Mouse (Mus musculus): ENCODE data around the gene Rdh16f1.
"Not testable (repeated sequence)": the region's sequence is repeated elsewhere in the genome, so short reads cannot be mapped to it uniquely, and the experiment has no call there.

The Rdh16f1 gene

GRCm38 (mm10) chr10:127748847-127749612, 10.6 kb upstream of the Rdh16f1 start:
- DNase-seq (ENCODE audit: low spot score in 2 of 2): no peak

DNA sequence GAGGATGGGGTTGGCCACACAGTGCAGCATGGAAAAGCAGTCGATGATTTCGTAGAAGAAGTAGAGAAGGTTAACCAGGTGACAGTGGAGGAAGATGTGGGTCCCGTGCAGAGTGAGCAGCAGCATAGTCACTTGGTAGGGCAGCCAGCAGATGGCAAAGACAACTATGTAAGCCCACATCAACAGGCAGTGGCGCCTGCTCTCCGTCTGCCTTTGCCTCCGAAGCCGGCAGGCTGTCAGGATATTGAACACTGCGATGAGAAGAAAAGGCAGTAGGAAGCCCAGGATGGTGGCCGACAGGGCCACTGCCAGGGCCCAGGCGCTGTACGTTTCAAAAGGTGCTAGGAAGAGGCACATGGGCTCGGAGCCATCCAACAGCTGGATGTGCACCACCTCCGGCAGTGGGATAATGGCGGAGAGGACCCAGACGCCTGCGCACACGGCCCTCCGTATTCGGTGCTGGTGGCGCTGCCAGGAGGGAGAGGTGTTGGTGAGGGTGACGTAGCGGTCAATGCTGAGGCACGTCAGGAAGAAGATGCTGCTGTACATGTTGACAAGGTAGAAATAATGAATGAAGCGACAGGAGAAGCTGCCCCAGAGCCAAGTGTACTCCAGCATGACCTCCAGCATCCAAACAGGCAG, 9.3 kb upstream of the Rdh16f1 start:
- DNase-seq (ENCODE audit: low spot score in 2 of 2): no peak

DNA sequence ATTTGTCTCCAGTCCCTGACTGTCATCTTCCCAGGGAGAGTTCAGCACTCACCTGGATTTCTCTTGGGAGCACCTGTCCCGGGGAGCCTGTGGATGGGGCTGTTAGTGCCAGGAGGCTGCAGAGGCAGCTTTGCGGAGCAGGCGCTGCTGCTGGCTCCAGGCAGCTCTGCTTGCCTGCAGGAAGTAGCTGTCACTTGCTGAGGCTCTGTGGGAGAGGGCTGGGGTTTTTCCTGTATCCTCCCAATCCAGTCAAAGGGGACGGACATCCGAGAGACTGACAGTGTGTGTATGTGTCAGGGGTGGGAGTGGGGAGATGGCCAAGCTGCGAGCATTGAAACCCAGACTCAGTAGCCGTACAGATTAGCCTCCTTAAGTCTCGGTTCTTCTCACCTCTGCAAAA, 8.0 kb upstream of the Rdh16f1 start, which contains the start of gene Gpr182:
Gene Gpr182, minus strand, starts transcription at position 185 of the 400 bp plus-strand sequence.
- no peak for DNase-seq (ENCODE audit: low spot score in 2 of 2)

- DNase-seq (ENCODE audit: low spot score in 2 of 2): no peak
Measured at GRCm38 (mm10) chr10:127754566-127755166, 4.9 kb upstream of the Rdh16f1 start.

DNA sequence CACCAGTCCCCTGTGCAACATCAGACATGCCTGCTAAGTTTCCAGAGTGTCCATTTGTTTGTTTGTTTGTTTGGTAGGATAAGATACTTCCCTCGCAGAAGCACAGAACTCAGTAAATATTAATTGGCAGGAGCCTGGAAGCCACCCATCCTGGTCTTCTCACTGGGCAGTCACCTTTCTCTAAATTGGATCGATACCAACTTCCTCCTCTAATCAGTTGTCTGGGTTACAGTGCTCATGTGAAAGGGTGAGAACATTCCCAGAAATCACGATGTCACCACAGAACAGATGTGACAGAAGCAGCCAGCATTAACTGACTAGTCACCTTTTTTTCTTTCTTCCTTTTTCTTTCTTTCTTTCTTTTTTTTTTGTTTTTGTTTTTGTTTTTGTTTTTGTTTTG, 4.3 kb upstream of the Rdh16f1 start:
- no peak for DNase-seq (ENCODE audit: low spot score in 2 of 2)

GRCm38 (mm10) chr10:127755770-127756468, 3.7 kb upstream of the Rdh16f1 start:
- no peak for DNase-seq (ENCODE audit: low spot score in 2 of 2)

- not testable (repeated sequence) for DNase-seq (ENCODE audit: low spot score in 2 of 2)
Measured at GRCm38 (mm10) chr10:127762926-127763325, 3.3 kb downstream of the Rdh16f1 start.

- no peak for DNase-seq (ENCODE audit: low spot score in 2 of 2)
Measured at GRCm38 (mm10) chr10:127763914-127764680, 4.5 kb downstream of the Rdh16f1 start.

- DNase-seq (ENCODE audit: low spot score in 2 of 2): no peak
Measured at GRCm38 (mm10) chr10:127766564-127766963, 7.0 kb downstream of the Rdh16f1 start.

DNA sequence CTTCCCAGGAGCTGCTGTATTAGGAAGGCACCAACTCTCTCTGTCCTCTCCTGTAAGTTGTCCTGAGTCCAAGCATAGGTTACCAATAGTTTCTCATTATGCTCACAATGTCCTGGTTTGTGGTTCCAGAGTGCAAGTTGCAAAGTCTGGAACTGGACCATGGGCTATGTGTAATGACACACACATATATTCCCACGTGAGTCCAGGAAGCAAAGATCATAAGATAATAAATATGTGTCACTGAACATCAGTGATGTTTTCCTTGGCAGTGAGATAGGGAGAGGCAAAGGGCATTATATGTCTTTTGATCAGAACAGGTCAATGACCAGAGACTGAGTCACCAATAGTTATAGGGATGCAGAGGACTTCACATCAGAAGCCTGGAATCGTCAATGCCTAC, 16.4 kb downstream of the Rdh16f1 start, which contains the start of gene Rdh9:
Gene Rdh9, plus strand, starts transcription at position 376 of the 400 bp plus-strand sequence.
- DNase-seq (ENCODE audit: low spot score in 2 of 2): no peak

DNA sequence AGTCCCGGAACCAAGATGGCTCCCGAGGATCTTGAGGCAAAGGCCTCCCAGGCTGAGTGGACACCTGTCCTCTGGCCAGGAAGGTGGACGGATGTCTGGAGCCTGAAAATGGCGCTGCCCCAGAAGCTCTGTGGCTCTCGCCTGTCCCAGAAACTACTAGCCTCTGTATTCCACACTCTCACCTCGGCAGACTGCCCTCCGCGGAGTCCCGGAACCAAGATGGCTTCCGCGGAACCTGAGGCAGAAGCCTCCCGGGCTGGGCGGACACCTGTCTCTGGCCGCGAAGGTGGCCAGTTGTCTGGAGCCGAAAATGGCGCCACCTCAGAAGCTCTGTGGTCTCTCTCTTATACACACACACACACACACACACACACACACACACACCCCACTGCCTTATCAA, 22.7 kb downstream of the Rdh16f1 start:
- not testable (repeated sequence) for DNase-seq (ENCODE audit: low spot score in 2 of 2)

- not testable (repeated sequence) for DNase-seq (ENCODE audit: low spot score in 2 of 2)
Measured at GRCm38 (mm10) chr10:127785411-127785810, 25.8 kb downstream of the Rdh16f1 start.

DNA sequence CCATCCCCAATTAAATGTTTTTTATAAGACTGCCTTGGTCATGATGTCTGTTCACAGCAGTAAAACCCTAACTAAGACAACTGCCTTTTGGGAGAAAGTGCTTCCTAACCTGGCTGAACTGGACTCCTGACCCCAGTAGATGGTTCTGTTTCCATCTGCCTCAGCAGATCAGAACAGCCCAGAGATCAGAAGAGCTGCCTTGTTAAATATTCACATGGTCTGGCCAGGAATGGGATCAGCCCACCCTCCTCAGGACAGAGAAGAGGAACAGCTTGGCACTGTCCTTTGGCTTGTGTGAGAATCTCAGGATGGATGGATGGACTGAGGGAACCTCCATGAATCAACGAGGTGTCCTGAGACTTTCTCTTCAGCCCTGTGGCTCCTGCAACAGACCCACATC, 39.7 kb downstream of the Rdh16f1 start:
- no peak for DNase-seq (ENCODE audit: low spot score in 2 of 2)

DNA sequence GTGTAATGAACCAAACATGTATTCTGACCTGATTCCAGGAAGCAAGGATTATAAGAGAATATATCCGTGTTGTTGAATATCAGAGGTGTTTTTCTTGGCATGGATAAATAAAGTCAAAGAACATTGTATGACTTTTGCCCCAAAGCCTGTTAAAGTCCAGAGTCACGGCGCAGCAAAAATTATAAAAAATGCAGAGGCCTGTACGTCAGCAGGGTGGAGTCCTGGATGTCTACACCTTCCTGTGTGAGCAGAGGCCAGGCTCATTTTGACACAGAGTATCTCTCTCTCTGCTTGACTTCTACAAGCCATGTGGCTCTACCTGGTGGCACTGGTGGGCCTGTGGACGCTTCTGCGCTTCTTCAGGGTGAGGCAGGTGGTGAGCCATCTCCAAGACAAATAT, 41.3 kb downstream of the Rdh16f1 start, which contains the start of gene Rdh16:
Gene Rdh16, plus strand, starts transcription at position 262 of the 400 bp plus-strand sequence.
- DNase-seq (ENCODE audit: low spot score in 2 of 2): no peak

GRCm38 (mm10) chr10:127801612-127802011, 42.0 kb downstream of the Rdh16f1 start:
- DNase-seq (ENCODE audit: low spot score in 2 of 2): no peak

GRCm38 (mm10) chr10:127802236-127802635, 42.6 kb downstream of the Rdh16f1 start:
- no peak for DNase-seq (ENCODE audit: low spot score in 2 of 2)

GRCm38 (mm10) chr10:127804416-127804815, 44.8 kb downstream of the Rdh16f1 start:
- DNase-seq (ENCODE audit: low spot score in 2 of 2): no peak

DNA sequence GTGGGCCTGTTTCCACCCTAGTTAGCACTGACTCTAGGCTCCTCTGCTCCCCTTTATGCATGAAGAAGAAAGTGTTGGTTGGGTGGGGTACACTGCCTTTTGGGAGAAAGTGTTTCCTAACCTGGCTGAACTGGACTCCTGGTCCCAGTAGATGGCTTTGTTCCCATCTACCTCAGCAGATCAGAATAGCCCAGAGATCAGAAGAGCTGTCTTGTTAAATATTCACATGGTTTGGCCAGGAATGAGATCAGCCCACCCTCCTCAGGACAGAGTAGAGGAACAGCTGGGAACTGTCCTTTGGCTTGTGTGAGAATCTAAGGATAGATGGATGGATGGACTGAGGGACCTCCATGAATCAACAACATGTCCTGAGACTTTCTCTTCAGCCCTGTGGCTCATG, 56.3 kb downstream of the Rdh16f1 start:
- DNase-seq (ENCODE audit: low spot score in 2 of 2): no peak

DNA sequence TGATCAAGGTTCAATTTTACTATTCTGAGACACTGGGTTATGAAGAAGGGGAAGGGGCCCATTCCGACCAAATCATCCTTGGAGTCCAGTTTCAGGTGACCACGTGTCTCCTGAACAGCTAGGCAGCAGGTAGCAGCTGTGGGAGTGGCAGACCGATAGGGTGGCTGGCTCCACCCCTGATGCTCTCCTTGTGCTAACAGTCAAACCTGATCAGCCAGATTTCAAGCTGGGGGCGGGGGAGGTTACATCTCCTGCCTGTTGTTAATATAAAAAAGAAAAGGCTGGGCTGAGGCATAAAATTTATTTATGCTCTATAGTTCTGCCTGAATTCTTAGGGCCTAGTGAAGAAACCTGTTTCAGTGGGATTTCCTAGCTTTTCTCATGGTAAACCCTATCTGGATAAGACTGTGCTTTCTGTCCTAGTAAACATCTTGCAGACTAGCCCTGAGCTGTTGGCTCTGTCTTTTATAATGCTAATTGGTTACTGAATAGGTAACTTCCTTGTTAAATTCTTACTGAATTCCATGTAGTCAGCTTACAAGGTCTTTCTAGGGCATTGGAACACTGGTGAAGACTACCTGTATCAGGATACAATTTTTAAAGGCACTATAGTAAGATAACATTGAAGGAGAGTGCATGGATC, 57.8 kb downstream of the Rdh16f1 start:
- not testable (repeated sequence) for DNase-seq (ENCODE audit: low spot score in 2 of 2)

GRCm38 (mm10) chr10:127821806-127822205, 62.2 kb downstream of the Rdh16f1 start:
- DNase-seq (ENCODE audit: low spot score in 2 of 2): not testable (repeated sequence)

DNA sequence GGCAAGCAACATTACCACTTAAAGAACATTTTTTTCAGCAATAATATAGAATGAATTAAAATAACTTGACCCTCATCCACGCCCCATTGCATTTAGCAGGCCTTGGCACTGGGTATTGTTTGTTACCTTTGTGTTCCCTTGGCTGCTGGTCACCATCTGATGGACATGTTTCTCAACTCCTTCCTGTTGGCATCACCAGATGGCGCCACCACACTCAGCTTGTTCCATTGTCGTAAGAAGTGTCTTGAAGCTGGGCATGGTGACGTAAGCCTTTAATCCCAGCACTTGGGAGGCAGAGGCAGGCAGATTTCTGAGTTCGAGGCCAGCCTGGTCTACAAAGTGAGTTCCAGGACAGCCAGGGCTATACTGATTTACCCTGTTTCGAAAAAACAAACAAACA, 65.8 kb downstream of the Rdh16f1 start:
- DNase-seq (ENCODE audit: low spot score in 2 of 2): no peak

Data from left cerebral cortex, adult 9 months (tissue).